Mouse (Mus musculus) left cerebral cortex, adult 2 months (tissue): ENCODE measurements at regions not wholly inside any gene's neighbourhood (a gene's known extent, or its start where the extent isn't known, plus 50 kb on each side); places are given as distances from the start of the nearest gene placed in this dataset.
A peak's percentile ranks its signal among the peaks of the same experiment; 100 is the strongest.

ENCODE experiments used
- DNase-seq, 2 experiments: peaks; one replicate each; pipeline ENCODE4 v3.0.0; 2021 to 2022; ENCODE audit warnings: low spot score in 2 of 2, mixed read lengths in 1 of 2; ENCODE audit errors: extremely low spot score in 1 of 2
- H3K27ac ChIP-seq: fragments of 200-600 bp; 2 replicates; pipeline ENCODE4 v1.8.1; 2022
- H3K4me3 ChIP-seq: fragments of 200-600 bp; 2 replicates; pipeline ENCODE4 v1.8.1; 2022
- CTCF ChIP-seq: fragments of 200-600 bp; IDR thresholded peaks from 2 replicates; pipeline ENCODE4 v1.8.1; 2022; ENCODE audit warnings: antibody characterized with exemption, mild to moderate bottlenecking, moderate library complexity
- intact Hi-C: fragments of 180-260 bp; cut with DNase I; formaldehyde crosslinking; loops from one replicate; pipeline ENCODE4 v1.15.1; 2025

DNA sequence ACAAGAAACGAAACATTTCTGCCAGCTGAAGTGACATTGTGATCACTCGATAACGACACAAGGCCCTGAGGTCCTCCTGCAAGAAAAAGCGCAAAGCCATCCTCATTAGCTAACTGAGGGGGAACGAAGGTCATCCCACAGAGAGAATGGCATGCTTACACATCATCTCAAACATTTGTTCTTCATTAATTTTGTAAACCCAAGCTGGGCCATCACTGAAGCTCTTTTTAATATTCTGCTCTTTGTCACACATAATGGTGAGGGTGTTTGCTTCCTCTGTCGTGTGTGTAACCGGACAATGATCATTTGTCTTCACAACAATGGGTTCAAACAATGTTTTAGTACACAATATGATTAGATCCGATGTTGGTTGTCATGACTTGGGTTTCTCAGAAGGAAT, 1217.9 kb downstream of the Mat2b start:
- no peak for DNase-seq
- intact Hi-C loops = no loop called here
- no peak for TF ChIP-seq CTCF
- Histone ChIP-seq H3K4me3 (no peak overlapping the region), H3K27ac (no peak overlapping the region)

DNA sequence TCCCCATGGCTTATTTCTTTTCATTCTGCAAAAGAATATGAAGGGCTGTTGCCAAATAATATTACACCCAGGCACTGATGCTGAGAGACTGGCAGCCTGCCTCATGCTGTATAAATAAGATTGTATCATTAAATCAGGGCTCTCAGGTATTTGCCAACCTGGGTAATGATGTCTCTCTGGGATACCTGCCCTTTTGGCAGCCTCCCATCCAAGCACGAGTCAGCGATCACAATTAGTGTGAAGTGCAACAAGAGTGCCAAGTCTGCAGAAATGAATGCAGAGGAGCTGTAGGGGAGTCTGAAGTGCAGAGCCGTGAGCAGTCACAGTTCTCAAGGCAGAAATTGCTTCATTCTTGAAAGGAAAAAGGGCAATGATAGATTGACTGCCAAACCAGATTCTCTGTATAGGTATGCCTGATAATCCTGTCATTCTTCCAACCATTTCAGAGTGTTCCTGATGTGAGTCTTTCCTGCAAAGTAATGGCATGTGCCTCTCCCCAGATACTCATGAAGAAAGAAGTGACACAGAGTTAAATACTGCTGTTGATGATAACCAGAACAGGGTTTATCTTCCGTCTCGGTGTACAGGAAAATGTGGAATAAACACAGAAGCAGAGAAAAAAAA, 1241.6 kb downstream of the Mat2b start:
- intact Hi-C loops = no loop called here
- no peak for TF ChIP-seq CTCF
- no peak overlapping the region for H3K27ac ChIP-seq

DNA sequence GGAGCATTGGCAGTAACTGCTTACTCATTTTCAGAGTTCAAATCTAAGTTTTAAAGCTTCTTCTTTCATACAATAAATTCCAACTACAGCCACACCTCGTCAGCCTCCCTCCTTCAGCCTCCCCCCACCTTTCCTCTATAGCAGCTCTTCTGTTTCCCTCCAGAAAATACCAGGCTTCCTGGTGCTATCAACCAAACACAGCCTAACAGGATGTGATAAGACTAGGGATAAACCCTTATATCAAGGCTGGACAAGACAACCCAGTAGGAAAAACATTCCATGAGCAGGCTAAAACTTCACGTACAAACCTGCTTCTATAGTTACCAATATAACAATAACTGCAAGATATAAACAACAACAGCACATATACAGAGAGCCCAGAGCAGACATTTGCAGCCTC, 1248.6 kb downstream of the Mat2b start:
- TF ChIP-seq CTCF = no peak
- intact Hi-C loops = no loop called here

More for the DNA sequence above, 1241.6 kb downstream of the Mat2b start:
- no peak for DNase-seq
- no peak overlapping the region for H3K4me3 ChIP-seq

DNA sequence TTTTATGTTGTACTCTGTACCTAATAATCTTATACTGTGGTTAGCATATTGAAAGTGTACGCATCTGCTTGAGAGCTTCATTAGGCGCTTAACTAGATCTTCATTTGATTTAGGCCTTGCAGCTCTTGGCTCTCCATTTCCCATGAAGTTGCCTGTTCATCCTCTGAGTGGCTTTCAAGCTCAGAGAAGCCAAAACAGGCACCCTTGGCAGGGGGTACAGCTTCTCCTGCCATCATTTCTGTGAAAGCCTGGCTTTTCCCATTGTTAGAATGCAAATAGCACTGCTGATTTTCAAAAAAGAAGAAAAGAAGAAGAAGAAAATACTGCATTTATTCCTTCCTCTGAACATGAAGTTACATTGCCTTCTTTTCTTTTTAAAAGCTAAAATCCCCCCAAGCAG, 1283.3 kb downstream of the Mat2b start:
- no peak overlapping the region for H3K4me3 ChIP-seq
- no peak for TF ChIP-seq CTCF
- no peak overlapping the region for H3K27ac ChIP-seq
- DNase-seq = no peak
- intact Hi-C loops = loop anchor here (10.0 kb wide), 1 partner anchor 1193 kb away; no protein-coding TSS in a partner anchor

More for the DNA sequence above, 1248.6 kb downstream of the Mat2b start:
- Histone ChIP-seq H3K27ac (no peak overlapping the region), H3K4me3 (no peak overlapping the region)
- no peak for DNase-seq

DNA sequence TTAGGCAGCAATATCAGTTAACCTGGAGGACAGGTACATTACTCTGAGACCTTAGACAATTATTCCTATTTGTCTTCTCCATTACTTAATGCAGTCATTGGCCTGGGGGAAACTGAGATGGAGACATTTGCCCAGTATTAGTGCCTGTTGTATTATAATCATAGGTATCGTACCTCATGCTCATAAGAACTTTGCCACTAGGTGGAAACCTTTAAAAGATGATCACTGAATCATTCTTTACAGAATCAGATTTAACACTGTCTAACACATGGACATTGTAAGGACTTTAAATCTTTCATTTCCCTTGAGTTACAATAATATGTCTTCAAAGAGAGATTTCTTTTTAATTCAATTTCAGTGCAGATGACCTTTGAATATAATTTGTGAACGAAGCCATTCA, 1283.8 kb downstream of the Mat2b start:
- no peak overlapping the region for H3K27ac ChIP-seq
- TF ChIP-seq CTCF = peak; percentile 18

DNA sequence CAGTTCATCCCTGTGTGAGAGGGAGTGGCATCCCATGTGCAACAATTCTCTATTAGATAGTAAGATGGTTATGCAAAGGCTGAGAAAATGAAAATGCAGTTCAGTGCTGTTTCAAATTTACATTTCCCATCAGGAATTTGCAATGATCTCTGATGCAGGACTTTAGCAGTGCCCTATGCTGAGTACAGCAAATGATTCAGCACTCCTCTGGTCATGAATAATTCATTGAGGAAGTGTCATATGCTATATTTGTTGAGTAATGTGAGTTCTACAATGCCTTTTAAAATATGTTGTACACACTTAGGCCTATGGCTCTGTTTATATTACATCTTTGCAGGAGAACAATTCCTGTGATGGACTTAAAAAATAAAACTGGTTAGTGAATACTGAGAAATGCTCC, 1330.2 kb downstream of the Mat2b start:
- DNase-seq = no peak
- intact Hi-C loops = no loop called here
- no peak for TF ChIP-seq CTCF
- H3K4me3 ChIP-seq = no peak overlapping the region
- no peak overlapping the region for H3K27ac ChIP-seq

More for the DNA sequence above, 1283.8 kb downstream of the Mat2b start:
- no peak overlapping the region for H3K4me3 ChIP-seq
- intact Hi-C loops = loop anchor here (10.0 kb wide), 1 partner anchor 1194 kb away; no protein-coding TSS in a partner anchor
- no peak for DNase-seq

DNA sequence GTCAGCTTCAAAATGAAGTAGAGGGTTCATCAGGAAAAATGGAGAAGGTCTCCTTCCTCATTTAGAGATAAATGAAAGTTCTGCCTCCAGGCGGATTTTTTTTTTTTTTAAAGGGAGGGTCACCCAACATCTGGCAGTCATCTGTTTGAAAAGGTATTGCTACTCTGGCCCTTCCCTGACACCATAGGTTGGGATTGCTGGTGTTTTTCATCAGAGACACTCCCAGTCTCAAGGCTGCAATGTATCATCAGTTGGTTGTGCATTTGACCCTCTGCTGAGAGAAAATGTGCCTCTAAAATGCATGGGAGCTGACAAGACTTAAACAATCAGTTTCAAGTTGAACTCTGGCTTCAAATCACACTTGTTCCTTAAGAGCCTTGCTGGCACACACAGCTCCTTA, 1344.4 kb downstream of the Mat2b start:
- intact Hi-C loops = no loop called here
- no peak for DNase-seq
- no peak for TF ChIP-seq CTCF
- Histone ChIP-seq H3K4me3 (no peak overlapping the region), H3K27ac (no peak overlapping the region)
